Mouse (Mus musculus): Measurements from ENCODE around the gene Qser1. TPM values are rescaled to one million over a fixed set of nuclear protein-coding genes. Genes with fewer than 3 reads are reported as not detected.
"Not testable (repeated sequence)": the region's sequence is repeated elsewhere in the genome, so short reads cannot be mapped to it uniquely, and the experiment has no call there.

The Qser1 gene
- polyA plus RNA-seq, 1 experiment = 1.3 TPM

DNA sequence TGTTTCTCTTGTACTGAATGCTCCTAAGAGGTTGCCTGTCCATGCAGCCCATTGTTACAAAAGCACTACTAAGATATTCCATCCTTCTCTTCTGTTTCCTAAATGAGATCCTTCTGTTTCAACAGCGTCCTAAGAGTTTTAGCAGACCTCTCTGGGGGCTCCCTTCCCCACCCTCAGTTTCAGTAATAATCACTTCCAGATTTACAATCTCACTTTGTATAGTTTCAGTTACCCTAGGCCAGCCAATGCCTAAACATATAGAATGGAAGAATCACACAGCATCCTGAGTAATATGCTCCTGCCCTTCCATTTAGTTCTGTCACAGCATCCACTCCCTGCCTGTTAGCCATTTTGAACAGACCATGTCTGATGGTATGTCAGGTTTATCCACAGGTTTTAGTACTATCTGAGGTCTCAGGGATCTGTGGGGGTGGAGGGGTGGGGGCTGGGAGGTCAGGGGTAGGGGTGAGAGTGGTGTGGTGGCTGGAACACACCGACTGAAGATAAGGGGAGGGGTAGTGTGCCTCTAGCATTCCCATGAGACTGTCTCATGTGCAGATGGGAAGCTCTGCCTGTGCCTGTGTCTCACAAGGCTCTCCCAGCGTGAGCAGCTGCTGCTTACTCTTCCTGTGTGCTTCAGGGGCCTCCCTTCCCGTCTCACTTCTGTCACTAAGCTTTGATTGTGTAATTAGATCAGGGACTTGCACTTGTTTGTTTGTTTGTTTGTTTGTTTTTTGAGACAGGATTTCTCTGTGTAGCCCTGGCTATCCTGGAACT, 30.3 kb upstream of the Qser1 start:
- H3K36me3 ChIP-seq (ENCODE audit: control insufficient read depth, insufficient read depth, low read length) = no peaks in the 10 kb centered on the region
- H3K4me1 ChIP-seq (ENCODE audit: control insufficient read depth, insufficient read depth, insufficient read length, low read length) = no peaks in the 10 kb centered on the region; the same call in 1 of the 2 replicates
- TF ChIP-seq POLR2A (IDR thresholded peaks at IDR 0.05; ENCODE audit: low read depth, low read length) = no peak
- no peak for TF ChIP-seq CTCF (IDR thresholded peaks at IDR 0.05; ENCODE audit: extremely low read depth, insufficient read length, insufficient replicate concordance, low read depth, low read length)
- WGBS = 67% methylated on average over 4 of the region's 4 CpGs
- H3K4me3 ChIP-seq (ENCODE audit: low read depth, low read length) = no peak overlapping the region
- no peak overlapping the region for H3K27ac ChIP-seq (ENCODE audit: insufficient read depth, low read depth, low read length)
- no peaks in the 10 kb centered on the region for H3K27me3 ChIP-seq (ENCODE audit: control insufficient read depth, insufficient read depth, low read length)

GRCm38 (mm10) chr2:104842559-104842958, 26.0 kb upstream of the Qser1 start:
- Histone ChIP-seq H3K36me3 (ENCODE audit: control insufficient read depth, insufficient read depth, low read length) (0 out of 2 replicates have a peak, but pooled peaks cover 2% of the 10 kb centered on the region), H3K4me3 (ENCODE audit: low read depth, low read length) (no peak overlapping the region), H3K27ac (ENCODE audit: insufficient read depth, low read depth, low read length) (no peak overlapping the region), H3K27me3 (ENCODE audit: control insufficient read depth, insufficient read depth, low read length) (no peaks in the 10 kb centered on the region), H3K4me1 (ENCODE audit: control insufficient read depth, insufficient read depth, insufficient read length, low read length) (no peaks in the 10 kb centered on the region)
- no peak for TF ChIP-seq POLR2A (IDR thresholded peaks at IDR 0.05; ENCODE audit: low read depth, low read length)
- no peak for TF ChIP-seq CTCF (IDR thresholded peaks at IDR 0.05; ENCODE audit: extremely low read depth, insufficient read length, insufficient replicate concordance, low read depth, low read length)

DNA sequence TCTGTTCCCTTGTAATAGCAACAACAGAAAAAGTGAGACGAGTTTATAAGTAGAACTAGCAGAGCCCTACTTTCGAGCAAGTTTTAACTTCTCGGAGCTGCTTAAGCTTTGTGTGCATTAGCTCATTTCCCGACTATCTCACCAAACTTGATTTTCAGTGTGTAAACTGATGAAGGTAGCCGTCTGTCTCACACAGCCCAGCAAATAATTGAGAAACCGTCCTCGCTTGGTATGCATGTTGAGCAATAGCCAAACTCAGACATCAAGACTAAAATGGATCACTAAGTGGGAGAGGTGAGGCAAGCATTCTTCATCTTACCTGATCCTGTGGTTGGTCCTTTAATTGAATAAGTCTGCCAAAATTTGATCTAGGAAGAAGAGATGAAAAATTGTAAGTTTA, 25.2 kb upstream of the Qser1 start:
- no peak overlapping the region for H3K27ac ChIP-seq (ENCODE audit: insufficient read depth, low read depth, low read length)
- H3K27me3 ChIP-seq (ENCODE audit: control insufficient read depth, insufficient read depth, low read length) = no peaks in the 10 kb centered on the region
- no peak overlapping the region for H3K4me3 ChIP-seq (ENCODE audit: low read depth, low read length)
- H3K4me1 ChIP-seq (ENCODE audit: control insufficient read depth, insufficient read depth, insufficient read length, low read length) = no peaks in the 10 kb centered on the region
- 0 out of 2 replicates have a peak, but pooled peaks cover 2% of the 10 kb centered on the region for H3K36me3 ChIP-seq (ENCODE audit: control insufficient read depth, insufficient read depth, low read length)
- WGBS = 88% methylated on average over 7 of the region's 7 CpGs
- TF ChIP-seq CTCF (IDR thresholded peaks at IDR 0.05; ENCODE audit: extremely low read depth, insufficient read length, insufficient replicate concordance, low read depth, low read length) (no peak), POLR2A (IDR thresholded peaks at IDR 0.05; ENCODE audit: low read depth, low read length) (no peak)

- Histone ChIP-seq H3K4me1 (ENCODE audit: control insufficient read depth, insufficient read depth, insufficient read length, low read length) (no peaks in the 10 kb centered on the region), H3K27ac (ENCODE audit: insufficient read depth, low read depth, low read length) (no peak overlapping the region), H3K4me3 (ENCODE audit: low read depth, low read length) (no peak overlapping the region), H3K27me3 (ENCODE audit: control insufficient read depth, insufficient read depth, low read length) (no peaks in the 10 kb centered on the region), H3K36me3 (ENCODE audit: control insufficient read depth, insufficient read depth, low read length) (0 out of 2 replicates have a peak, but pooled peaks cover 2% of the 10 kb centered on the region)
- TF ChIP-seq POLR2A (IDR thresholded peaks at IDR 0.05; ENCODE audit: low read depth, low read length) (no peak), CTCF (IDR thresholded peaks at IDR 0.05; ENCODE audit: extremely low read depth, insufficient read length, insufficient replicate concordance, low read depth, low read length) (no peak)
Measured at GRCm38 (mm10) chr2:104840974-104841373, 24.4 kb upstream of the Qser1 start.

DNA sequence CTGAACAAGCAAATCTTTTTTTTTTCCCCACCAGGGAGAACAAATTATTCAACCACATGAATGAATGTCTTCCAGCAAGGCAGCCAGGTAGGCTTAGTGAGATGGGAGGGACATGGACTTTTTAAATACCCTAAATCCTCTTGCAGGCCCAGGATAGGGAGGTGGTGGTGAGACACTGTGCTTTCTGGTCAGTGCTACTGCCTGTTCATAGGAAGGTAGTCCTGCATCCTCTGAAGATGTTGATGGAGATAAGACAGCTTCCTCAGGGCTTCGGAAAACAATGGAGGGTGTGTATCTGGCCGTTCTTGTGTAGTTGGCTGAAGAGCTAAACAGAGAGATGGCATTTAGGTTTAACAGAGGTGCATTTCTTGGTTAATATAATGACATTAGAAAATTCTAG, 15.9 kb upstream of the Qser1 start:
- no peaks in the 10 kb centered on the region for H3K4me1 ChIP-seq (ENCODE audit: control insufficient read depth, insufficient read depth, insufficient read length, low read length)
- H3K4me3 ChIP-seq (ENCODE audit: low read depth, low read length) = no peak overlapping the region
- H3K36me3 ChIP-seq (ENCODE audit: control insufficient read depth, insufficient read depth, low read length) = no peaks in the 10 kb centered on the region
- no peaks in the 10 kb centered on the region for H3K27me3 ChIP-seq (ENCODE audit: control insufficient read depth, insufficient read depth, low read length)
- TF ChIP-seq CTCF (IDR thresholded peaks at IDR 0.05; ENCODE audit: extremely low read depth, insufficient read length, insufficient replicate concordance, low read depth, low read length) (no peak), POLR2A (IDR thresholded peaks at IDR 0.05; ENCODE audit: low read depth, low read length) (no peak)
- WGBS = 78% methylated on average over 2 of the region's 2 CpGs
- no peak overlapping the region for H3K27ac ChIP-seq (ENCODE audit: insufficient read depth, low read depth, low read length)

DNA sequence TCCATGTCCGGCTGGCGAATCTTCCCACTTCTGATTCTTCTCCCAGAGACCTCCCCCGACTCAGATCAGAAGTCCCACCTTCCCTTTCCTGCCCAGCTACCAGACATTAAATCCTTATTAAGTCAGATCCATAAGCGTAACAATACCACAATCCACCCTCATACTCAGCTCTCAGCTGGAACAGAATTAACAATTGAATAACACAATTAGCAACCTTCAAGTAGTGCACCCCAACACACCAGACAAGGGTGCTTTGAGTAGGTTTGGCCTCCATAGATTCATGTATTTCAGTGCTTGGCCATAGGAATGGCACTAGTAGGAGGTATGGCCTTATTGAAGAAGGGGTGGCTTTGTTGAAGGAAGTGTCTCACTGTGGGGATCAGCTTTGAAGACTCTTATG, 9.6 kb upstream of the Qser1 start:
- Histone ChIP-seq H3K4me3 (ENCODE audit: low read depth, low read length) (no peak overlapping the region), H3K4me1 (ENCODE audit: control insufficient read depth, insufficient read depth, insufficient read length, low read length) (no peaks in the 10 kb centered on the region), H3K27ac (ENCODE audit: insufficient read depth, low read depth, low read length) (no peak overlapping the region), H3K36me3 (ENCODE audit: control insufficient read depth, insufficient read depth, low read length) (no peaks in the 10 kb centered on the region), H3K27me3 (ENCODE audit: control insufficient read depth, insufficient read depth, low read length) (no peaks in the 10 kb centered on the region)
- 92% methylated on average over 4 of the region's 4 CpGs for WGBS
- no peak for TF ChIP-seq POLR2A (IDR thresholded peaks at IDR 0.05; ENCODE audit: low read depth, low read length)
- no peak for TF ChIP-seq CTCF (IDR thresholded peaks at IDR 0.05; ENCODE audit: extremely low read depth, insufficient read length, insufficient replicate concordance, low read depth, low read length)

- WGBS = 88% methylated on average over 3 of the region's 3 CpGs
- not testable (repeated sequence) for H3K4me1 ChIP-seq (ENCODE audit: control insufficient read depth, insufficient read depth, insufficient read length, low read length)
Measured at GRCm38 (mm10) chr2:104818763-104819162, 2.2 kb upstream of the Qser1 start.

More at GRCm38 (mm10) chr2:104818763-104819162, 2.2 kb upstream of the Qser1 start:
- H3K4me3 ChIP-seq (ENCODE audit: low read depth, low read length); H3K27me3 ChIP-seq (ENCODE audit: control insufficient read depth, insufficient read depth, low read length); H3K27ac ChIP-seq (ENCODE audit: insufficient read depth, low read depth, low read length); H3K36me3 ChIP-seq (ENCODE audit: control insufficient read depth, insufficient read depth, low read length): not testable (repeated sequence)
